Mouse (Mus musculus): ENCODE results near the gene Sgta.

- TF ChIP-seq CTCF (IDR thresholded peaks at IDR 0.05; ENCODE audit: extremely low read depth, insufficient read length, insufficient replicate concordance, low read depth, low read length) (no peak), POLR2A (IDR thresholded peaks at IDR 0.05; ENCODE audit: low read depth, low read length) (no peak)
Measured at GRCm38 (mm10) chr10:80997332-80997731, 62.6 kb downstream of the Sgta start.

Measured in small intestine, adult 2 months (tissue).